In the genomic region with DNA sequence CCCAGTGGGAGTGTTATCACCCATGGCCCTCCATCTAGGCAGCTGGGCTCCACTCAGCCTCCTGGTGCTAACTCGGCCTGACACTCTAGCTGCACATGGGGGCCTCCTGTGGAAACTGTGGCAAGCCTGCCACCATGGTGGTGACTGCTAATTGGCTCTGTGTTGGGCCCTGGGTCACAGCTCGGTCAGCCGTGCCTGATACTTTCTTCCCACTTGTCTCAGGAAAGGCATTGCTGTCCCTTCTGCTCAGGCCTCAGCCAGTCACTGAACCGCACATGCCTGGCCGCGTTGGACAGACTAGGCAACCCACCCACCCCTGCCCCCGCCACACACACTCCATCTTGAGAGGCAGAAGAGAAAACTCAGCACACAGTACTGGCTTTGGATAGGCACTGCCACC, we compare ENCODE assay signal across 21 mouse cellular contexts. TPM values are rescaled to one million over a fixed set of nuclear protein-coding genes. Genes with fewer than 3 reads are reported as not detected.
DNase-seq lines count a peak whose midpoint lies in the region; ATAC-seq lines count a peak whose summit lies in the region.
"Had no signal": no experiment of that assay in that cellular context is flagged by ENCODE, and none has a peak within 500 bp of the region (broad histone marks: within the 10 kb centered on the region; RNA-seq: fewer than 3 reads in every experiment).

No protein-coding gene starts in this region.

- H3K27ac ChIP-seq in kidney, embryonic 14.5 days (ENCODE audit: low read depth, low read length), result no peak overlapping the region
- 0 out of 2 replicates have a peak overlapping the region, but pooled peaks have one; percentile 20 for H3K27ac ChIP-seq in neural tube, embryonic 11.5 days (ENCODE audit: low read depth, low read length)
- H3K27ac ChIP-seq: embryonic facial prominence, embryonic 13.5 days; forebrain, embryonic 13.5 days; limb, embryonic 12.5 days; liver, embryonic 14.5 days had no signal

- WGBS in kidney, embryonic 14.5 days, result 37% methylated on average over 7 of the region's 7 CpGs
- 44% methylated on average over 7 of the region's 7 CpGs for WGBS in neural tube, embryonic 11.5 days

- no peak for DNase-seq in kidney, postnatal 10 days
- peak; percentile 52 for DNase-seq in embryo, embryonic 10 days (ENCODE audit: low spot score)
- DNase-seq in embryo, embryonic 9.5 days (ENCODE audit: extremely low spot score), result peak; percentile 36
- DNase-seq in neural tube, embryonic 11.5 days (ENCODE audit: low spot score), result peak; percentile 67
- no peak for DNase-seq in layer of hippocampus, adult 8-10 months (ENCODE audit: low spot score in 2 of 2)
- no peak for DNase-seq in layer of hippocampus, postnatal 36 days
- DNase-seq: cerebellum, adult 9-10 months; heart, postnatal 14 days; kidney, postnatal 14 days; layer of hippocampus, adult 9-11 months; lung, postnatal 10 days; thymus, postnatal 14 days had no signal

- ATAC-seq in kidney, embryonic 14.5 days (ENCODE audit: low FRiP score, low TSS enrichment), result peak; percentile 83
- ATAC-seq in neural tube, embryonic 11.5 days (ENCODE audit: insufficient read depth, low FRiP score, low TSS enrichment), result peak; percentile 68
- ATAC-seq: forebrain, embryonic 13.5 days; inflammation-experienced regulatory T-cells, adult 6 months had no signal

- H3K4me3 ChIP-seq in kidney, embryonic 14.5 days (ENCODE audit: low read length), result no peak overlapping the region
- no peak overlapping the region for H3K4me3 ChIP-seq in neural tube, embryonic 11.5 days (ENCODE audit: low read depth, low read length)
- H3K4me3 ChIP-seq: embryonic facial prominence, embryonic 13.5 days; forebrain, embryonic 13.5 days; limb, embryonic 12.5 days had no signal

- no peaks in the 10 kb centered on the region for H3K36me3 ChIP-seq in kidney, embryonic 14.5 days (ENCODE audit: control insufficient read depth, insufficient read depth, low read length)
- H3K36me3 ChIP-seq in neural tube, embryonic 11.5 days (ENCODE audit: control insufficient read depth, insufficient read depth, low read length), result no peaks in the 10 kb centered on the region
- H3K36me3 ChIP-seq: embryonic facial prominence, embryonic 13.5 days; limb, embryonic 12.5 days had no signal

- H3K9ac ChIP-seq in kidney, embryonic 14.5 days (ENCODE audit: low read depth, low read length), result no peak overlapping the region
- H3K9ac ChIP-seq in neural tube, embryonic 11.5 days (ENCODE audit: low read length), result peak overlapping the region; percentile 35; the same call in 1 of the 2 replicates
- H3K9ac ChIP-seq: embryonic facial prominence, embryonic 13.5 days; forebrain, embryonic 13.5 days; limb, embryonic 12.5 days; liver, embryonic 14.5 days had no signal

- no peaks in the 10 kb centered on the region for H3K27me3 ChIP-seq in kidney, embryonic 14.5 days (ENCODE audit: control insufficient read depth, insufficient read depth, low read length)
- H3K27me3 ChIP-seq in neural tube, embryonic 11.5 days (ENCODE audit: control insufficient read depth, insufficient read depth, low read length), result no peaks in the 10 kb centered on the region
- H3K27me3 ChIP-seq: embryonic facial prominence, embryonic 13.5 days; forebrain, embryonic 13.5 days had no signal

- no peaks in the 10 kb centered on the region for H3K9me3 ChIP-seq in kidney, embryonic 14.5 days (ENCODE audit: control insufficient read depth, low read length)
- no peaks in the 10 kb centered on the region for H3K9me3 ChIP-seq in neural tube, embryonic 11.5 days (ENCODE audit: control insufficient read depth, low read length)
- H3K9me3 ChIP-seq: embryonic facial prominence, embryonic 13.5 days; forebrain, embryonic 13.5 days; limb, embryonic 12.5 days had no signal

- H3K4me2 ChIP-seq in kidney, embryonic 14.5 days (replicated peaks; ENCODE audit: low read depth, low read length), result no peak overlapping the region
- no peak overlapping the region for H3K4me2 ChIP-seq in neural tube, embryonic 11.5 days (ENCODE audit: low read depth)
- H3K4me2 ChIP-seq: embryonic facial prominence, embryonic 13.5 days; forebrain, embryonic 13.5 days; limb, embryonic 12.5 days had no signal

- peaks cover 5% of the 10 kb centered on the region; the same call in 1 of the 2 replicates for H3K4me1 ChIP-seq in kidney, embryonic 14.5 days (ENCODE audit: control insufficient read depth, insufficient read depth, low read length)
- no peaks in the 10 kb centered on the region; the same call in 1 of the 2 replicates for H3K4me1 ChIP-seq in neural tube, embryonic 11.5 days (ENCODE audit: control insufficient read depth, insufficient read depth, low read length)
- H3K4me1 ChIP-seq: embryonic facial prominence, embryonic 13.5 days; limb, embryonic 12.5 days had no signal

RNA-seq across cellular contexts. Expression of a gene that starts 6.2 kb away (rescaled TPM):
- 42.7 and 43.5 TPM in 2 replicates for polyA plus RNA-seq in kidney, embryonic 14.5 days (2014; fragmentation: Nextera tagmentation; extraction: Ambion mirVana)
- 36.1 and 36.4 TPM in 2 replicates for polyA plus RNA-seq in neural tube, embryonic 11.5 days (2014; fragmentation: Nextera tagmentation; extraction: Ambion mirVana)
- 10 to 100 TPM; 45.1 to 56.5 (median 51.3) TPM for total RNA-seq in layer of hippocampus, adult 8-10 months (2022)
- total RNA-seq in layer of hippocampus, postnatal 36 days (2021), result 10 to 100 TPM; 40.7 to 42.2 TPM

RNA-seq across cellular contexts. Expression of a gene that starts 12.9 kb away (rescaled TPM):
- 59.8 and 67.3 TPM in 2 replicates for polyA plus RNA-seq in kidney, embryonic 14.5 days (2014; fragmentation: Nextera tagmentation; extraction: Ambion mirVana)
- 56.7 and 57.7 TPM in 2 replicates for polyA plus RNA-seq in neural tube, embryonic 11.5 days (2014; fragmentation: Nextera tagmentation; extraction: Ambion mirVana)
- 10 to 100 TPM; 48.3 to 59.3 (median 53.5) TPM for total RNA-seq in layer of hippocampus, adult 8-10 months (2022)
- 10 to 100 TPM; 46.4 to 54.8 TPM for total RNA-seq in layer of hippocampus, postnatal 36 days (2021)

RNA-seq across cellular contexts. Expression of a gene that starts 26.1 kb away (rescaled TPM):
- polyA plus RNA-seq in kidney, embryonic 14.5 days (2014; fragmentation: Nextera tagmentation; extraction: Ambion mirVana), result 0.21 and 0.28 TPM in 2 replicates
- 0.26 TPM in 1 of 2 replicates, not detected in the other for polyA plus RNA-seq in neural tube, embryonic 11.5 days (2014; fragmentation: Nextera tagmentation; extraction: Ambion mirVana)
- not detected for total RNA-seq in layer of hippocampus, adult 8-10 months (2022)
- not detected for total RNA-seq in layer of hippocampus, postnatal 36 days (2021)
- total RNA-seq: gastrocnemius, postnatal 36 days; heart, postnatal 14 days; megakaryocyte, adult 5-6 weeks had no signal
- polyA plus RNA-seq: stomach, embryonic 16.5 days had no signal

RNA-seq across cellular contexts. Expression of a gene that starts 43.0 kb away (rescaled TPM):
- polyA plus RNA-seq in kidney, embryonic 14.5 days (2014; fragmentation: Nextera tagmentation; extraction: Ambion mirVana), result 18.2 and 22.0 TPM in 2 replicates
- 19.1 and 21.9 TPM in 2 replicates for polyA plus RNA-seq in neural tube, embryonic 11.5 days (2014; fragmentation: Nextera tagmentation; extraction: Ambion mirVana)
- 10 to 100 TPM; 43.0 to 66.4 (median 57.0) TPM for total RNA-seq in layer of hippocampus, adult 8-10 months (2022)
- total RNA-seq in layer of hippocampus, postnatal 36 days (2021), result 10 to 100 TPM; 44.7 to 56.6 TPM

RNA-seq across cellular contexts. Expression of a gene that starts 45.8 kb away (rescaled TPM):
- polyA plus RNA-seq in kidney, embryonic 14.5 days (2014; fragmentation: Nextera tagmentation; extraction: Ambion mirVana), result 3.5 and 3.6 TPM in 2 replicates
- not detected in 2 replicates for polyA plus RNA-seq in neural tube, embryonic 11.5 days (2014; fragmentation: Nextera tagmentation; extraction: Ambion mirVana)
- under 1 TPM in 3 of 4 experiments, not detected in 1; 0.22 to 0.82 (median 0.29) TPM for total RNA-seq in layer of hippocampus, adult 8-10 months (2022)
- under 1 TPM in 1 of 2 experiments, not detected in 1; 0.35 TPM for total RNA-seq in layer of hippocampus, postnatal 36 days (2021)
- total RNA-seq: gastrocnemius, postnatal 36 days; megakaryocyte, adult 5-6 weeks had no signal
- polyA plus RNA-seq: forebrain, embryonic 13.5 days; inflammation-experienced regulatory T-cells, adult 6 months; limb, embryonic 12.5 days; stomach, embryonic 16.5 days had no signal

Comparison
In these comparisons a context has a peak if more than half of its experiments do, and no peak if none do; other contexts are left out.
1. DNase-seq: peak in embryo, embryonic 10 days (single experiment), embryo, embryonic 9.5 days (single experiment) and neural tube, embryonic 11.5 days (single experiment); none in kidney, postnatal 10 days (single experiment), layer of hippocampus, adult 8-10 months (0 of 2) and layer of hippocampus, postnatal 36 days (0 of 2).